Mouse (Mus musculus): ENCODE data around the gene Sema3b.

GRCm38 (mm10) chr9:107567702-107568319 lies 41.2 kb downstream of the Sema3b start, which contains the start of gene Hyal2:
- TF ChIP-seq CTCF (IDR thresholded peaks at IDR 0.05; ENCODE audit: insufficient read depth, low read depth, low read length), result no peak
- no peak for TF ChIP-seq POLR2A (IDR thresholded peaks at IDR 0.05; ENCODE audit: insufficient read depth, low read depth, low read length)

Measured in olfactory bulb, adult 2 months (tissue).